Mouse (Mus musculus): ENCODE data around the gene Lin28a. TPM values are rescaled to one million over a fixed set of nuclear protein-coding genes. Genes with fewer than 3 reads are reported as not detected.
A peak's percentile ranks its signal among the peaks of the same experiment; 100 is the strongest.
"Not testable (repeated sequence)": the region's sequence is repeated elsewhere in the genome, so short reads cannot be mapped to it uniquely, and the experiment has no call there.

Lin28a gene
- polyA plus RNA-seq, 1 experiment from 2014 or later: 0.15 TPM

DNA sequence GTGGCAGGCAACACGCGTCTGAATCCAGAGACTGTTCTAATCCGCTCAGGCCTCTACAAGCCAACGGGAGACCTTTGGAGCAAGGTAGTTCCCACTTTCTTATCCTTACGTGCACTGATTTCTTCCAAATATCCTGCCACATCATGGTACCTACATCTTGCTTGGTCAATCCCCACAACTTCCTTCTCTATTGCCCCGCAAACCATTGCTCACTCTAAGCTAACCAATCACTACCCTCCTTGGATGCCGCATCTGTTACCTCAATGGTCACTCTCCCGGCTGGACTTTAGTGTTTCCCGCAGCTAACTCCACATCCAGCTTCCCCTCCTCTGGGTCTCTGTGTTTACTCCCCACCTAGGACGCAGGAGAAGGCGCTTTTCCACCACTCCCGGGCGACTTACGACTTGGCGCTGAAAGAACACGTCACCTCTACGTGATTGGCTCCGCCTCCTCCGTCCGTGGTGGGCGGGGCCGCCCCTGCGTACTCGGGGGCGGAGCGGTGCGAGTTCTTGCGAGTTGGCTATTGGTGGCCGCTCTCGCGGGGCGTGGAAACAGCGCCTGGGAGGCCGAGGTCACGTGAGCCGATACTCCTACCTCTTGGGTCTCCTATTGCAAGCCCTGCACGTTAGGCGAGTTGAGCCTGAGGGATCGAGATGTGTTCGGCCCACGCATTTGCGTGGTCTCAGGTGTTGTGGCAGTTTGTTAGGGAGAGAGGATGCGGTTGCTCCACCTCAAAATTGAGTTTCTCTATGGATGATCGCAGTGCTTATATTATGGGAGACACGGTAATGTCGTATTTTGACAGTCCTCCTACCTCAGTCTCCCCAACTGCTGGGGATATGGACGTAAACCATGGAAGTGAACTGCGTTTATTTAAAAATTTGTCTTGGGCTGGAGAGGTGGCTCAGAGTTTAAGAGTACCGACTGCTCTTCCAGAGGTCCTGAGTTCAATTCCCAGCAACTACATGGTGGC is 17.9 kb downstream of the Lin28a start, which contains the start of gene Dhdds:
Dhdds (minus strand) TSS at position 453 of the 973 bp plus-strand sequence.
- H3K27me3 ChIP-seq: no peaks in the 10 kb centered on the region
- no peak within 1 kb of the TSS for H3K27ac ChIP-seq
- peak; percentile 98 for ATAC-seq
- H3K9ac ChIP-seq: peak within 1 kb of the TSS; percentile 77
- peak within 1 kb of the TSS; percentile 83 for H3K4me2 ChIP-seq
- H3K4me1 ChIP-seq: peaks cover 51% of the 10 kb centered on the region
- H3K36me3 ChIP-seq (ENCODE audit: poor library complexity, severe bottlenecking): peaks cover 12% of the 10 kb centered on the region; the same call in 1 of the 2 replicates
- H3K9me3 ChIP-seq (replicated peaks): no peaks in the 10 kb centered on the region
- peak within 1 kb of the TSS; percentile 67 for H3K4me3 ChIP-seq
- WGBS: 2% methylated on average over 49 of the region's 49 CpGs

GRCm38 (mm10) chr4:133994697-133995096 is 23.9 kb downstream of the Lin28a start:
- WGBS: 91% methylated on average over 8 of the region's 8 CpGs
- no peak overlapping the region for H3K9ac ChIP-seq
- H3K4me2 ChIP-seq: no peak overlapping the region
- no peak overlapping the region for H3K4me3 ChIP-seq
- H3K4me1 ChIP-seq: peaks cover 6% of the 10 kb centered on the region
- no peaks in the 10 kb centered on the region for H3K9me3 ChIP-seq (replicated peaks)
- no peak overlapping the region for H3K27ac ChIP-seq
- peaks cover 68% of the 10 kb centered on the region for H3K36me3 ChIP-seq (ENCODE audit: poor library complexity, severe bottlenecking)
- ATAC-seq: no peak
- H3K27me3 ChIP-seq: no peaks in the 10 kb centered on the region

- no peaks in the 10 kb centered on the region for H3K4me1 ChIP-seq
- no peak overlapping the region for H3K4me3 ChIP-seq
- no peak overlapping the region for H3K9ac ChIP-seq
- H3K4me2 ChIP-seq: no peak overlapping the region
- H3K9me3 ChIP-seq (replicated peaks): no peaks in the 10 kb centered on the region
- ATAC-seq: no peak
- no peak overlapping the region for H3K27ac ChIP-seq
- H3K27me3 ChIP-seq: no peaks in the 10 kb centered on the region
- H3K36me3 ChIP-seq (ENCODE audit: poor library complexity, severe bottlenecking): peaks cover 91% of the 10 kb centered on the region
- 89% methylated on average over 13 of the region's 13 CpGs for WGBS
Observed at GRCm38 (mm10) chr4:133991087-133991660, 27.5 kb downstream of the Lin28a start.

DNA sequence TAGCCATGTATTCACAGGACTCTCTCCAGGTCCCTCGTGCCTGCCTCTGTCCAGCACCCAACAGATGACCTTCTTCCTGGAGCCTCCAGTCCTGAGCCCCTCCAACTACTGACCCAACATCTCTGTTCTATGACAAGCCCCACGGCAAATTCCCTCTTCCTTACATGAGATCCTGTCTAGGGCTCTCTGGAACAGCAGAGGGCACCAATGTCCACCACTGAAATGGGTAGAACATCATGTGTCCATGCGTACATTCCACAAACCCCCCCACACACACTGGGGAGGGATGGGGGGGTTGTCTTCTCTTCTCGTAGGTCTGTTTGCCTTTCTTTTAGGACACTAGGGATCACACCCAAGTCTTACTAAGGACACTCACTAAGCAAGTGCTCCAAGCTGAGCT is 28.6 kb downstream of the Lin28a start:
- no peak overlapping the region for H3K4me2 ChIP-seq
- ATAC-seq: no peak
- H3K9me3 ChIP-seq (replicated peaks): no peaks in the 10 kb centered on the region
- H3K9ac ChIP-seq: no peak overlapping the region
- peaks cover 86% of the 10 kb centered on the region for H3K36me3 ChIP-seq (ENCODE audit: poor library complexity, severe bottlenecking)
- 63% methylated on average over 4 of the region's 4 CpGs for WGBS
- H3K27ac ChIP-seq: no peak overlapping the region
- H3K27me3 ChIP-seq: no peaks in the 10 kb centered on the region
- H3K4me3 ChIP-seq: no peak overlapping the region
- H3K4me1 ChIP-seq: no peaks in the 10 kb centered on the region

- ATAC-seq; H3K27ac ChIP-seq; H3K4me2 ChIP-seq; H3K4me3 ChIP-seq; H3K4me1 ChIP-seq; H3K27me3 ChIP-seq; H3K9me3 ChIP-seq (replicated peaks); H3K9ac ChIP-seq: not testable (repeated sequence)
- H3K36me3 ChIP-seq (ENCODE audit: poor library complexity, severe bottlenecking): peaks cover 75% of the 10 kb centered on the region
- WGBS: 91% methylated on average over 8 of the region's 8 CpGs
Observed at GRCm38 (mm10) chr4:133988289-133988688, 30.4 kb downstream of the Lin28a start.

DNA sequence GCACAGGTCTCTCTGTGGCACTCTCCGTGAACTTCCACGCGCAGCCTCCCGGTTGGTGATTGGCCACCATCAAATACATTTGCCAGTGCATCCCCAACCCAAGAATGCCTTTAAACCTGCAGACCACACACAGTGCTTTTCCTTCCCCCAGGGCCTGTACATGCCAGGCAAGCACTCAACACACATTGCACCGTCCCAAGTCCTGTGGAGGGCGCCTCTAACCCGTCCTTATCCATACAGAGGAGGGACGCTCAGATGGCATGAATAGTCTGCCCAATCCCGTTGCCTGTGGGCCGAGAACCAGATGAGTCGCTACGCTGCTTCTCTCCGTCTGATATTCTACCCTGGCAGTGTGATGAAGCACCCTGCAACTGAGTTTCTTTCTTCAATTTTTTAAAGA is 35.7 kb downstream of the Lin28a start:
- no peak for ATAC-seq

GRCm38 (mm10) chr4:133980496-133980895 is 38.1 kb downstream of the Lin28a start:
- no peaks in the 10 kb centered on the region for H3K4me1 ChIP-seq
- H3K36me3 ChIP-seq (ENCODE audit: poor library complexity, severe bottlenecking): peaks cover 74% of the 10 kb centered on the region
- no peak overlapping the region for H3K4me2 ChIP-seq
- ATAC-seq: no peak
- H3K9ac ChIP-seq: no peak overlapping the region
- H3K27ac ChIP-seq: no peak overlapping the region
- H3K4me3 ChIP-seq: no peak overlapping the region
- H3K9me3 ChIP-seq (replicated peaks): no peaks in the 10 kb centered on the region
- no peaks in the 10 kb centered on the region for H3K27me3 ChIP-seq
- WGBS: 91% methylated on average over 5 of the region's 5 CpGs

More for the DNA sequence above, 35.7 kb downstream of the Lin28a start:
- WGBS: 80% methylated on average over 13 of the region's 13 CpGs
- H3K36me3 ChIP-seq (ENCODE audit: poor library complexity, severe bottlenecking): peaks cover 76% of the 10 kb centered on the region
- no peak overlapping the region for H3K27ac ChIP-seq
- H3K27me3 ChIP-seq: no peaks in the 10 kb centered on the region
- no peaks in the 10 kb centered on the region for H3K9me3 ChIP-seq (replicated peaks)
- no peaks in the 10 kb centered on the region for H3K4me1 ChIP-seq
- H3K9ac ChIP-seq: no peak overlapping the region
- H3K4me3 ChIP-seq: no peak overlapping the region
- no peak overlapping the region for H3K4me2 ChIP-seq

DNA sequence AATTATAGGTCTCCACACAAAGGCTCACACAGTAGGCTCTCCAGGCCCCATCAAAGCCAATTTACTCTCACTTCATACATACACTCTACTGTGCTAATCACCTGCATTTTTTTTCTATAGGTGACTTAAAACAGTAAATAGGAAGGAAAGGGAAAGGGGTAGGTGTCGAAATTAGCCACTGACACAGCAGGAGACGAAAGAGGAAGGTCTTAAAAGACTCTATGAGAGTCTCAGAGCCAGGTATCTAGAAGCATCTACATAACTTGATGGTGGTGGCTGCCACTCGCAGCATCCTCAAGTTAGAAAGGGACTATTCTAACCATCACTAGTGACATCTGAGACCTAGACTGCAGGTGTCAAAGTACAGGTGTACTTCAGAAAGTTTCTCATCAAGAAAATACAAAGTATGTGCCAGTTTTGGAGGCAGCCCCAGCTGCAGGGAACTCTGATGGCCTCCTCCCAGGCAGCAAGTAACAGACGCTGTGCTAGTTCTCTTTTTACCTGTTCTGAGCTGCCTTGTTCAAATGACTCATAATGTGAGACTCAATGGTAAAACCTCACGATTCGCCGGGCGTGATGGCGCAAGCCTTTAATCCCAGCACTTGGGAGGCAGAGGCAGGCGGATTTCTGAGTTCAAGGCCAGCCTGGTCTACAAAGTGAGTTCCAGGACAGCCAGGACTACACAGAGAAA is 40.5 kb downstream of the Lin28a start:
- no peaks in the 10 kb centered on the region for H3K4me1 ChIP-seq
- H3K9ac ChIP-seq: no peak overlapping the region
- no peak for ATAC-seq
- no peak overlapping the region for H3K27ac ChIP-seq
- no peaks in the 10 kb centered on the region for H3K9me3 ChIP-seq (replicated peaks)
- H3K4me3 ChIP-seq: no peak overlapping the region
- H3K27me3 ChIP-seq: no peaks in the 10 kb centered on the region
- peaks cover 79% of the 10 kb centered on the region for H3K36me3 ChIP-seq (ENCODE audit: poor library complexity, severe bottlenecking)
- 95% methylated on average over 10 of the region's 10 CpGs for WGBS
- no peak overlapping the region for H3K4me2 ChIP-seq

DNA sequence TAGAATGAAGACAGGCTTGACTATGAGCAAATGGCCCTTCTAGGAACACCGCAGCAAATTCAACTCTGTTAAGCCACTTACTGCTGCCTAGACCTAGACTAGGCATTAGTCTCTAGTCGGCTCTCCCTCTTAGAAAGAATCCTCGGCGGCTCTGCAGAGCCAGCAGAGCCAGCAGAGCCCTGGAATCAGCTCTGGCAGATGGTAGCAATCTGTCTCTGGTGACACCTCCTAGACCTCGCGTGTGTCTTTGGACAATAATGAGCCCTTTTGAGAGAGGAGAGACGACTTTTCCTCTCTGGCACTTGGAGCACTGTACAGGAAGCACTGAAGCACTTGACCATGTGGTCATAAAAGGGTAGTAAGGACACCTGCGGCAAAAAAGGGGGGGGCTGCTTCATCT is 46.9 kb downstream of the Lin28a start:
- no peak for ATAC-seq
- H3K4me2 ChIP-seq: no peak overlapping the region
- H3K27ac ChIP-seq: peak overlapping the region; percentile 99
- H3K9ac ChIP-seq: no peak overlapping the region
- H3K27me3 ChIP-seq: no peaks in the 10 kb centered on the region
- H3K4me3 ChIP-seq: no peak overlapping the region
- peaks cover 28% of the 10 kb centered on the region for H3K36me3 ChIP-seq (ENCODE audit: poor library complexity, severe bottlenecking)
- peaks cover 41% of the 10 kb centered on the region for H3K4me1 ChIP-seq
- H3K9me3 ChIP-seq (replicated peaks): no peaks in the 10 kb centered on the region
- WGBS: 73% methylated on average over 8 of the region's 8 CpGs

GRCm38 (mm10) chr4:133970876-133971275 is 47.8 kb downstream of the Lin28a start:
- peak overlapping the region; percentile 12; the same call in 1 of the 2 replicates for H3K4me2 ChIP-seq
- H3K36me3 ChIP-seq (ENCODE audit: poor library complexity, severe bottlenecking): peaks cover 28% of the 10 kb centered on the region
- no peak overlapping the region for H3K4me3 ChIP-seq
- 0 out of 2 replicates have a peak overlapping the region, but pooled peaks have one; percentile 4 for H3K9ac ChIP-seq
- WGBS: 60% methylated on average over 13 of the region's 13 CpGs
- no peaks in the 10 kb centered on the region for H3K27me3 ChIP-seq
- H3K27ac ChIP-seq: peak overlapping the region; percentile 99
- ATAC-seq: no peak
- peaks cover 50% of the 10 kb centered on the region for H3K4me1 ChIP-seq
- no peaks in the 10 kb centered on the region for H3K9me3 ChIP-seq (replicated peaks)

GRCm38 (mm10) chr4:133970196-133970595 is 48.4 kb downstream of the Lin28a start:
- peak overlapping the region; percentile 98 for H3K4me2 ChIP-seq
- peak overlapping the region; percentile 99 for H3K27ac ChIP-seq
- no peaks in the 10 kb centered on the region for H3K27me3 ChIP-seq
- no peak overlapping the region for H3K4me3 ChIP-seq
- peaks cover 55% of the 10 kb centered on the region for H3K4me1 ChIP-seq
- ATAC-seq: peak; percentile 14; the same call in 1 of the 2 replicates
- H3K9me3 ChIP-seq (replicated peaks): no peaks in the 10 kb centered on the region
- 0 out of 2 replicates have a peak overlapping the region, but pooled peaks have one; percentile 8 for H3K9ac ChIP-seq
- peaks cover 31% of the 10 kb centered on the region for H3K36me3 ChIP-seq (ENCODE audit: poor library complexity, severe bottlenecking)
- 4% methylated on average over 4 of the region's 4 CpGs for WGBS
